Comparison of ENCODE assay signal across 10 mouse cellular contexts in the genomic region with DNA sequence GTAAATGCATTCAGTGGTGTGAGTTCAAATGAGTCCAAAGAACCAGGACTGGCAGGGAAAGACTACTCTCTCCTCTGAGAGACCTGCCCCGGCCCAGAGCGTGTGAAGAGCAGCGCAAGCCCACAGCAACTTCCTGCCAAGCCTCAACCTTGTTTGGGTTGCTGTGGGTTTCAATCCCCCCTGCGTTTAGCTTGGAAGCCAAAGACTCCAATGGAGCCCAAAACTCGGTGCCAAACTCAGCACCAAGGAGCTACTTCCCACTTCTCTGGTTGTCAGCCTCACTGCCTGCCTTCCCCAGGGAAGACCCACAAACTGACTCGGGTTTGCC.
DNase-seq lines count a peak whose midpoint lies in the region; TF ChIP-seq lines count a peak whose summit lies in the region.
"Had no signal": no experiment of that assay in that cellular context is flagged by ENCODE, and none has a peak within 500 bp of the region (broad histone marks: within the 10 kb centered on the region; RNA-seq: fewer than 3 reads in every experiment).

No protein-coding gene starts in this region.

- 69% methylated on average over 6 of the region's 6 CpGs for WGBS in limb, embryonic 10.5 days

- peak overlapping the region; percentile 51 for H3K4me3 ChIP-seq in testis, adult 2 months (ENCODE audit: control insufficient read depth, low read depth, low read length)
- H3K4me3 ChIP-seq in limb, embryonic 10.5 days, result no peak overlapping the region
- H3K4me3 ChIP-seq: megakaryocyte, embryonic 14.5 days had no signal

- H3K27ac ChIP-seq in testis, adult 2 months (ENCODE audit: control insufficient read depth, insufficient read depth, low read depth, low read length), result no peak overlapping the region
- peak overlapping the region; percentile 79 for H3K27ac ChIP-seq in limb, embryonic 10.5 days

- no peaks in the 10 kb centered on the region for H3K36me3 ChIP-seq in testis, adult 2 months (ENCODE audit: control insufficient read depth, insufficient read depth, low read length)
- no peaks in the 10 kb centered on the region for H3K36me3 ChIP-seq in limb, embryonic 10.5 days

- no peak for DNase-seq in testis, postnatal 14 days (ENCODE audit: low spot score)
- peak; percentile 32 to 49 for DNase-seq in heart, adult 9 months (ENCODE audit: low spot score in 2 of 2)
- no peak for DNase-seq in limb, embryonic 10.5 days (ENCODE audit: low spot score)
- no peak for DNase-seq in spleen, postnatal 14 days (ENCODE audit: low spot score in 2 of 2)
- DNase-seq in embryo, embryonic 9.5 days (ENCODE audit: extremely low spot score), result no peak
- no peak for DNase-seq in urinary bladder, postnatal 4 days (ENCODE audit: low spot score in 2 of 2)
- DNase-seq in layer of hippocampus, postnatal 25 days (ENCODE audit: extremely low spot score in 1 of 2, low spot score in 1 of 2), result no peak

- H3K4me1 ChIP-seq in testis, adult 2 months (ENCODE audit: control insufficient read depth, insufficient read depth, low read length), result peaks cover 4% of the 10 kb centered on the region
- peaks cover 42% of the 10 kb centered on the region for H3K4me1 ChIP-seq in limb, embryonic 10.5 days
- H3K4me1 ChIP-seq: megakaryocyte, embryonic 14.5 days had no signal

- TF ChIP-seq POLR2A in testis, adult 2 months (IDR thresholded peaks at IDR 0.05; ENCODE audit: control insufficient read depth, low read depth, low read length), result no peak

- H3K27me3 ChIP-seq in testis, adult 2 months (ENCODE audit: control insufficient read depth, insufficient read depth, low read length), result no peaks in the 10 kb centered on the region
- H3K27me3 ChIP-seq in limb, embryonic 10.5 days (ENCODE audit: low read depth, poor library complexity, severe bottlenecking), result no peaks in the 10 kb centered on the region
- H3K27me3 ChIP-seq: Patski had no signal

- TF ChIP-seq CTCF in testis, adult 2 months (IDR thresholded peaks at IDR 0.05; ENCODE audit: control insufficient read depth, insufficient read depth, insufficient replicate concordance, low read depth, low read length), result no peak

- H3K9me3 ChIP-seq in limb, embryonic 10.5 days (replicated peaks), result no peaks in the 10 kb centered on the region
- H3K9me3 ChIP-seq: megakaryocyte, embryonic 14.5 days had no signal

Comparison
In these comparisons a context has a peak if more than half of its experiments do, and no peak if none do; other contexts are left out.
1. DNase-seq: peak in heart, adult 9 months (2 of 2); none in testis, postnatal 14 days (single experiment), limb, embryonic 10.5 days (single experiment), spleen, postnatal 14 days (0 of 2), embryo, embryonic 9.5 days (single experiment), urinary bladder, postnatal 4 days (0 of 2) and layer of hippocampus, postnatal 25 days (0 of 2).